Comparison of ENCODE assay signal across 8 mouse cellular contexts in genomic region chr11:85989940-85990493, GRCm38 (mm10).
DNase-seq lines count a peak whose midpoint lies in the region; ATAC-seq and TF ChIP-seq lines count a peak whose summit lies in the region.

No protein-coding gene starts in this region.

- no peak for TF ChIP-seq CTCF in embryonic fibroblast, embryonic 13.5 days (IDR thresholded peaks at IDR 0.05; ENCODE audit: borderline replicate concordance, insufficient read depth, low read length)
- TF ChIP-seq CTCF in olfactory bulb, adult 2 months (IDR thresholded peaks at IDR 0.05; ENCODE audit: insufficient read depth, low read depth, low read length): no peak

- no peak overlapping the region for H3K27ac ChIP-seq in embryonic fibroblast, embryonic 13.5 days (ENCODE audit: insufficient read depth, low read length)
- H3K27ac ChIP-seq in intestine, embryonic 15.5 days: no peak overlapping the region
- H3K27ac ChIP-seq in lung, embryonic 15.5 days: no peak overlapping the region
- no peak overlapping the region for H3K27ac ChIP-seq in olfactory bulb, adult 2 months (ENCODE audit: insufficient read depth, low read depth, low read length)

- no peak for TF ChIP-seq POLR2A in embryonic fibroblast, embryonic 13.5 days (IDR thresholded peaks at IDR 0.05; ENCODE audit: low read depth, low read length)
- no peak for TF ChIP-seq POLR2A in olfactory bulb, adult 2 months (IDR thresholded peaks at IDR 0.05; ENCODE audit: insufficient read depth, low read depth, low read length)

- 0 out of 2 replicates have a peak, but pooled peaks cover 2% of the 10 kb centered on the region for H3K27me3 ChIP-seq in intestine, embryonic 15.5 days (replicated peaks)
- peaks cover 17% of the 10 kb centered on the region; the same call in 1 of the 2 replicates for H3K27me3 ChIP-seq in lung, embryonic 15.5 days

- no peaks in the 10 kb centered on the region for H3K9me3 ChIP-seq in intestine, embryonic 15.5 days
- no peaks in the 10 kb centered on the region for H3K9me3 ChIP-seq in lung, embryonic 15.5 days

- H3K4me3 ChIP-seq in embryonic fibroblast, embryonic 13.5 days (ENCODE audit: insufficient read depth, low read length): peak overlapping the region; percentile 2; the same call in 1 of the 2 replicates
- H3K4me3 ChIP-seq in intestine, embryonic 15.5 days (replicated peaks): peak overlapping the region; percentile 12; the same call in 1 of the 2 replicates
- H3K4me3 ChIP-seq in lung, embryonic 15.5 days: peak overlapping the region; percentile 30
- H3K4me3 ChIP-seq in olfactory bulb, adult 2 months (ENCODE audit: insufficient read depth, low read depth, low read length): peak overlapping the region; percentile 10; the same call in 1 of the 2 replicates

- ATAC-seq in intestine, embryonic 15.5 days: peak; percentile 61
- no peak for ATAC-seq in lung, embryonic 15.5 days (ENCODE audit: borderline replicate concordance, extremely low read depth, low FRiP score, low TSS enrichment)

- WGBS in intestine, embryonic 15.5 days: 13% methylated on average over 12 of the region's 12 CpGs
- 8% methylated on average over 12 of the region's 12 CpGs for WGBS in lung, embryonic 15.5 days
- WGBS in olfactory bulb, adult 2 months: 28% methylated on average over 12 of the region's 12 CpGs

- H3K4me1 ChIP-seq in embryonic fibroblast, embryonic 13.5 days (ENCODE audit: control insufficient read depth, insufficient read depth, low read length): peaks cover 3% of the 10 kb centered on the region; the same call in 1 of the 2 replicates
- peaks cover 6% of the 10 kb centered on the region for H3K4me1 ChIP-seq in intestine, embryonic 15.5 days (replicated peaks)
- H3K4me1 ChIP-seq in lung, embryonic 15.5 days: peaks cover 12% of the 10 kb centered on the region
- peaks cover 6% of the 10 kb centered on the region for H3K4me1 ChIP-seq in olfactory bulb, adult 2 months (ENCODE audit: control insufficient read depth, insufficient read depth, low read length)

- H3K36me3 ChIP-seq in intestine, embryonic 15.5 days: no peaks in the 10 kb centered on the region
- no peaks in the 10 kb centered on the region for H3K36me3 ChIP-seq in lung, embryonic 15.5 days

- H3K4me2 ChIP-seq in intestine, embryonic 15.5 days (replicated peaks): peak overlapping the region; percentile 53
- H3K4me2 ChIP-seq in lung, embryonic 15.5 days: peak overlapping the region; percentile 52

- peak; percentile 18 to 30 for DNase-seq in spleen, postnatal 36 days (ENCODE audit: low spot score in 2 of 2)
- no peak for DNase-seq in spleen, postnatal 14 days (ENCODE audit: low spot score in 2 of 2)
- DNase-seq in left cerebral cortex, adult 9 months (ENCODE audit: low spot score in 2 of 2): no peak
- DNase-seq in layer of hippocampus, adult 11-12 months (ENCODE audit: low spot score): no peak

- no peak overlapping the region for H3K9ac ChIP-seq in intestine, embryonic 15.5 days
- H3K9ac ChIP-seq in lung, embryonic 15.5 days: 0 out of 2 replicates have a peak overlapping the region, but pooled peaks have one; percentile 3

Comparison
In these comparisons a context has a peak if more than half of its experiments do, and no peak if none do; other contexts are left out.
1. DNase-seq: peak in spleen, postnatal 36 days (2 of 2); none in spleen, postnatal 14 days (0 of 2), left cerebral cortex, adult 9 months (0 of 2) and layer of hippocampus, adult 11-12 months (single experiment).
2. Peak in every context shown above with its lines, with median percentiles within 50 percentile points of each other: H3K4me3 ChIP-seq.